Mouse (Mus musculus): ENCODE measurements around the gene Ripor3. TPM values are rescaled to one million over a fixed set of nuclear protein-coding genes. Genes with fewer than 3 reads are reported as not detected.
A peak's percentile ranks its signal among the peaks of the same experiment; 100 is the strongest.

The Ripor3 gene
- total and polyA plus RNA-seq, 2 experiments from 2014 or later: 0.45 to 1.0 TPM

GRCm38 (mm10) chr2:167940636-167941035 is 69.8 kb downstream of the Ripor3 start:
- Histone ChIP-seq H3K27ac (no peak overlapping the region), H3K9ac (replicated peaks; ENCODE audit: low read length) (no peak overlapping the region), H3K9me3 (ENCODE audit: low read length) (no peaks in the 10 kb centered on the region), H3K4me2 (ENCODE audit: low read depth, low read length) (no peak overlapping the region), H3K27me3 (ENCODE audit: insufficient read depth, low read length) (no peaks in the 10 kb centered on the region), H3K4me1 (ENCODE audit: insufficient read depth, low read length) (peaks cover 52% of the 10 kb centered on the region), H3K36me3 (ENCODE audit: insufficient read depth, low read length) (no peaks in the 10 kb centered on the region), H3K4me3 (ENCODE audit: low read length) (no peak overlapping the region)
- WGBS: 86% methylated on average over 11 of the region's 11 CpGs
- TF ChIP-seq CTCF (IDR thresholded peaks at IDR 0.05; ENCODE audit: low read depth): no peak
- DNase-seq (ENCODE audit: low spot score): no peak
- ATAC-seq: no peak

GRCm38 (mm10) chr2:167939632-167940399 is 70.6 kb downstream of the Ripor3 start:
- no peaks in the 10 kb centered on the region for H3K27me3 ChIP-seq (ENCODE audit: insufficient read depth, low read length)
- DNase-seq (ENCODE audit: low spot score) (no peak), ATAC-seq (no peak)
- H3K4me2 ChIP-seq (ENCODE audit: low read depth, low read length): no peak overlapping the region
- H3K27ac ChIP-seq: no peak overlapping the region
- no peak for TF ChIP-seq CTCF (IDR thresholded peaks at IDR 0.05; ENCODE audit: low read depth)
- H3K9me3 ChIP-seq (ENCODE audit: low read length): no peaks in the 10 kb centered on the region
- no peak overlapping the region for H3K4me3 ChIP-seq (ENCODE audit: low read length)
- no peaks in the 10 kb centered on the region for H3K36me3 ChIP-seq (ENCODE audit: insufficient read depth, low read length)
- H3K9ac ChIP-seq (replicated peaks; ENCODE audit: low read length): no peak overlapping the region
- peaks cover 47% of the 10 kb centered on the region for H3K4me1 ChIP-seq (ENCODE audit: insufficient read depth, low read length)
- 58% methylated on average over 11 of the region's 11 CpGs for WGBS

DNA sequence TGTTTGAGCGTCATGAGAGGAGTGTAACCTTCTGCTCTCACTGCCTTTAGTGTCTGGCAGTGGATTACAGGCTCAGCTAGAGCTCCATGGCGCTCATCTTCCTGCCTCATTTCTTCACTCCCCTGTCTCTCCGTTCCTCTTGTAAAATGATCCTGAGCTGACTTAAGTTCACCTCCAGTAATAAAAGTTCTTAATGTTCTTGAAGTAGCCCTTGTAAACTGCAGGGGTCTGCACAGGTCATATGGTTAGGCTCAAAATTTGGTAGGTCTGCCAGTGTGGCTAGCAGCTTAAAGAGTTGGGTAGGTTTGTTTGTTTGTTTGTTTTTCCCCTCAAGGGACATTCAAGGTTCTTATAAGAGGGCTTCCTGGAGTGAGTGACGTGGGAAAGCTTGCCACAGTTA is 71.2 kb downstream of the Ripor3 start:
- H3K27me3 ChIP-seq (ENCODE audit: insufficient read depth, low read length): no peaks in the 10 kb centered on the region
- no peak overlapping the region for H3K4me2 ChIP-seq (ENCODE audit: low read depth, low read length)
- no peak overlapping the region for H3K4me3 ChIP-seq (ENCODE audit: low read length)
- H3K27ac ChIP-seq: no peak overlapping the region
- DNase-seq (ENCODE audit: low spot score) (no peak), ATAC-seq (no peak)
- H3K9me3 ChIP-seq (ENCODE audit: low read length): no peaks in the 10 kb centered on the region
- no peaks in the 10 kb centered on the region for H3K36me3 ChIP-seq (ENCODE audit: insufficient read depth, low read length)
- no peak overlapping the region for H3K9ac ChIP-seq (replicated peaks; ENCODE audit: low read length)
- TF ChIP-seq CTCF (IDR thresholded peaks at IDR 0.05; ENCODE audit: low read depth): no peak
- H3K4me1 ChIP-seq (ENCODE audit: insufficient read depth, low read length): peaks cover 44% of the 10 kb centered on the region
- 70% methylated on average over 4 of the region's 4 CpGs for WGBS

DNA sequence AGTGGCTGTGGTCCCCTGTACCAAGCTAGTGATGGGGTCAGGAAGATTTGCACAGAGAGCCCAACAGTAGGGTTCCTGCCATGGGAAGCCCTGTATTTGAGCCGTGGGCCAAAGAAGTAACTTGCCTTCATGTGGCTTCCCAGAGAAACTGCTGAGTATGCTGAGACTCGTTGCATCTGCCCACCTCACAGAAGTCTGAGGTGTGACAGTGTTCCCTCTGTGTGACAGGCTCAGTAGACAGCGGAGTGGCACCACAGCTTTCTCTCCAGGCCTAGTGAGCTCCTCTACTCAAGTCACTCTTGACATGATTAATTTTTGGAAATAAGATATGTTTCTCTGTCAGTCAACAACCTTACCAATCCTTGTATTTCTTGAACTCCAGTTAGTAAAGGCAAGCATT is 71.6 kb downstream of the Ripor3 start:
- no peak for TF ChIP-seq CTCF (IDR thresholded peaks at IDR 0.05; ENCODE audit: low read depth)
- WGBS: 87% methylated on average over 3 of the region's 3 CpGs
- H3K4me1 ChIP-seq (ENCODE audit: insufficient read depth, low read length): peaks cover 44% of the 10 kb centered on the region
- no peaks in the 10 kb centered on the region for H3K27me3 ChIP-seq (ENCODE audit: insufficient read depth, low read length)
- ATAC-seq (no peak), DNase-seq (ENCODE audit: low spot score) (no peak)
- H3K36me3 ChIP-seq (ENCODE audit: insufficient read depth, low read length): no peaks in the 10 kb centered on the region
- H3K4me2 ChIP-seq (ENCODE audit: low read depth, low read length): no peak overlapping the region
- no peak overlapping the region for H3K9ac ChIP-seq (replicated peaks; ENCODE audit: low read length)
- H3K9me3 ChIP-seq (ENCODE audit: low read length): no peaks in the 10 kb centered on the region
- H3K27ac ChIP-seq: no peak overlapping the region
- H3K4me3 ChIP-seq (ENCODE audit: low read length): no peak overlapping the region

GRCm38 (mm10) chr2:167935956-167936355 is 74.5 kb downstream of the Ripor3 start:
- H3K4me3 ChIP-seq (ENCODE audit: low read length): no peak overlapping the region
- no peaks in the 10 kb centered on the region for H3K9me3 ChIP-seq (ENCODE audit: low read length)
- no peak overlapping the region for H3K27ac ChIP-seq
- no peaks in the 10 kb centered on the region for H3K27me3 ChIP-seq (ENCODE audit: insufficient read depth, low read length)
- ATAC-seq: no peak
- peaks cover 20% of the 10 kb centered on the region for H3K4me1 ChIP-seq (ENCODE audit: insufficient read depth, low read length)
- WGBS: 82% methylated on average over 3 of the region's 3 CpGs
- no peaks in the 10 kb centered on the region for H3K36me3 ChIP-seq (ENCODE audit: insufficient read depth, low read length)
- DNase-seq (ENCODE audit: low spot score): no peak
- TF ChIP-seq CTCF (IDR thresholded peaks at IDR 0.05; ENCODE audit: low read depth): no peak
- H3K4me2 ChIP-seq (ENCODE audit: low read depth, low read length): no peak overlapping the region
- no peak overlapping the region for H3K9ac ChIP-seq (replicated peaks; ENCODE audit: low read length)

GRCm38 (mm10) chr2:167933397-167933796 is 77.0 kb downstream of the Ripor3 start:
- ATAC-seq (no peak), DNase-seq (ENCODE audit: low spot score) (no peak)
- no peak for TF ChIP-seq CTCF (IDR thresholded peaks at IDR 0.05; ENCODE audit: low read depth)
- peak overlapping the region; percentile 82; the same call in 1 of the 2 replicates for H3K27ac ChIP-seq
- no peaks in the 10 kb centered on the region for H3K36me3 ChIP-seq (ENCODE audit: insufficient read depth, low read length)
- peak overlapping the region; percentile 86 for H3K4me2 ChIP-seq (ENCODE audit: low read depth, low read length)
- H3K9me3 ChIP-seq (ENCODE audit: low read length): no peaks in the 10 kb centered on the region
- H3K9ac ChIP-seq (replicated peaks; ENCODE audit: low read length): peak overlapping the region; percentile 91
- 25% methylated on average over 7 of the region's 7 CpGs for WGBS
- H3K27me3 ChIP-seq (ENCODE audit: insufficient read depth, low read length): no peaks in the 10 kb centered on the region
- H3K4me3 ChIP-seq (ENCODE audit: low read length): peak overlapping the region; percentile 92
- peaks cover 16% of the 10 kb centered on the region for H3K4me1 ChIP-seq (ENCODE audit: insufficient read depth, low read length)

GRCm38 (mm10) chr2:167932727-167933231 is 77.6 kb downstream of the Ripor3 start:
- Histone ChIP-seq H3K4me2 (ENCODE audit: low read depth, low read length) (peak overlapping the region; percentile 86), H3K27me3 (ENCODE audit: insufficient read depth, low read length) (no peaks in the 10 kb centered on the region), H3K27ac (peak overlapping the region; percentile 82), H3K9me3 (ENCODE audit: low read length) (no peaks in the 10 kb centered on the region), H3K4me3 (ENCODE audit: low read length) (peak overlapping the region; percentile 92), H3K36me3 (ENCODE audit: insufficient read depth, low read length) (no peaks in the 10 kb centered on the region), H3K4me1 (ENCODE audit: insufficient read depth, low read length) (peaks cover 16% of the 10 kb centered on the region), H3K9ac (replicated peaks; ENCODE audit: low read length) (peak overlapping the region; percentile 91)
- DNase-seq (ENCODE audit: low spot score) (peak; percentile 31), ATAC-seq (no peak; the same call in none of the 2 replicates)
- no peak for TF ChIP-seq CTCF (IDR thresholded peaks at IDR 0.05; ENCODE audit: low read depth)
- 0% methylated on average over 18 of the region's 18 CpGs for WGBS
